Mouse (Mus musculus): Measurements from ENCODE around the gene Ubqln1.

DNA sequence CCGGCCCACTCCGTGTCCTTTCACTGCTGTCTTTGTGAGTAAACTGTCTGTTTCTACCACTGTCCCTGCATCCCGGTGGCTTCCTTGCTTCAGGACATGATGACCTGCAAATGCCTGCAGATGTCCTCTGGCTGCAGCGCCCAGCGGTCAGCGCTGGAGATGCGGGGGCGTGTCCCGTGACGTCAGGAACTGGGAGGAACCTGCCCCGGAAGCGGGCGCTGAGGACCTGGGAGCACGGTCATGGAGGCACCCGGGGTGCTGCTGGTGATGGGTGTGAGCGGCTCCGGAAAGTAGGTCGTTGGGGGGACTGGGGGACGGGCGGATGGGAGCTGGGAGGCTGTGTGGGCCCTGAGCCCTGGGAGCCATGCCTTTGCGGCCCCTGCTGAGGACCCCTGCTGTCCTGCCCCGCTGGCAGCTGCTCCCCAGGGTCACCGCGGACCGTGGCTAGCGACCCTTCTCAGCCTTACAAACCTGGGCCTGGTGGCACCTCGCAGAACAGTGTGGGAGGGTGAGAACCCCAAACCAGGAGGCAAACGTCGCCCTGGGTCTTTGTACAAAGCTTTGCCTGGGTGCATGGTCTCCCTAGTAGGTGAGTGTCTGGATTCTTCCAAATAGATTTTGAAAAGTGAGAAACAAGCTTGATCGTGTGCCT is 57.9 kb downstream of the Ubqln1 start, which contains the start of gene Idnk:
- TF ChIP-seq CTCF (IDR thresholded peaks at IDR 0.05; ENCODE audit: extremely low read depth, insufficient read depth, insufficient read length, insufficient replicate concordance) (0 out of 2 replicates have a peak, but pooled peaks have one; percentile 1), POLR2A (IDR thresholded peaks at IDR 0.05; ENCODE audit: low read depth, low read length) (peak; percentile 61; the same call in 1 of the 2 replicates)
